Mouse (Mus musculus): Measurements from ENCODE around the gene Plod1. TPM values are rescaled to one million over a fixed set of nuclear protein-coding genes. Genes with fewer than 3 reads are reported as not detected.

Gene Plod1
- 26.2 and 50.0 TPM in 2 replicates for total RNA-seq (2012; rRNA removed)

- Histone ChIP-seq H3K9me3 (ENCODE audit: control insufficient read depth, insufficient read depth, low read depth, low read length) (no peaks in the 10 kb centered on the region), H3K27ac (ENCODE audit: insufficient read depth, low read depth, low read length, poor library complexity, severe bottlenecking) (no peak within 1 kb of the TSS), H3K36me3 (ENCODE audit: control insufficient read depth, insufficient read depth, low read length, poor library complexity, severe bottlenecking) (no peaks in the 10 kb centered on the region; the same call in 1 of the 2 replicates), H3K4me3 (ENCODE audit: insufficient read depth in 1 of 2, low read depth in 1 of 2, low read length in 2 of 2, poor library complexity in 1 of 2, severe bottlenecking in 1 of 2) (peak within 1 kb of the TSS; percentile 68 to 90), H3K4me1 (ENCODE audit: control insufficient read depth in 2 of 2, insufficient read depth in 2 of 2, low read length in 2 of 2, poor library complexity in 1 of 2) (peaks cover 11 to 20% of the 10 kb centered on the region in 2 experiments), H3K9ac (ENCODE audit: insufficient read depth, low read depth, low read length, poor library complexity, severe bottlenecking) (peak within 1 kb of the TSS; percentile 88)
- no peak for DNase-seq (ENCODE audit: low read depth, low spot score)
- in situ Hi-C loops (cut with MboI; ENCODE audit: low sequenced_read_pairs in 2 of 2, unreplicated experiment in 2 of 2) = no loop called here
- TF ChIP-seq MAFK (IDR thresholded peaks at IDR 0.05; ENCODE audit: insufficient read depth, low read depth, low read length) (no peak), ZC3H11A (IDR thresholded peaks at IDR 0.05; ENCODE audit: borderline replicate concordance, low read depth, low read length) (no peak)
Measured at GRCm38 (mm10) chr4:147936331-147936954, at the start of gene Plod1. TSS of gene Plod1 (minus strand) at chr4:147936767.

DNA sequence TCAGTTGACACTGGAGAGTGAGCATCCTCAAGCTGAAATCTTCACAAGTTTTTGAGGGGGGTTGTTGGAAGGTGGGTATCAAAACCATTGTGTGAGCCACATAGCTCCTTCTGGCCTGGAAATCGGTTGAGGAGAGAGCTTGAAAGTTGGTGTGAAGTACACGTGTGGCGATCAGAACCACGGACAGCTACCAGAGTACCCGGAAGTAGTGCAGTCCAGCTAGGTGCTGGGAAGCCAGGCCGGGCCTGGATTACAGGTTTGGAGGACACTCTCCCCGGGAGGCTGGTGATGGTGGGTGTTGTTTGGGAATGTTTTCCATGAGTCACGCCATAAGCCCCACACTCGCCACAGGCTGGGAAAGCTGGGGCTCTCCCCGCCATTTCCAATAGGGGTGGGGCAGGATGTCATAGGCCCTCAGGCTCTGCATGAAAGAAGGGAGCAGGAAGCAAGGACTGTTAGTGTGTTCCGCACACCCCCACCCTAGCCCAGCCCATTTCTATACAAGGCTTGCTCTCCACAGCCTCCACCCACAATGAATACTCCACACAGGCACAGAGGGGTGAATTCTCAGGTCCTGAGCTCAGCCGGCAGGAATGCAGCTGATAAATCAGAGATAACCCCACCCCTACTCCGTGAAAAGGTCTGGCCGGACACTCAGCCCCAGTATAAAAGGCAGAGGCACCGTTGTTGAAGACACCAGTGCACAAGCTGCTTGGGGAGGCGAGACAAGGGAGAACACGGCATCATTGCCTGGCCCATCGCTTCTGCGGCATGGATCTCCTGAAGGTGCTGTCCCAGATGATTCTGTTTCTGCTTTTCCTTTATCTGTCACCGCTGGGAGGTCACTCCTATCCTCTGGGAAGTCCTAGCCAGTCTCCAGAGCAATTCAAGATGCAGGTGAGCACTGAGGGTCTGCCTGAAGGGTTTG lies 48.9 kb upstream of the Plod1 start, which contains the start of gene Nppb:
TSS of gene Nppb (plus strand) at position 584 of the 928 bp plus-strand sequence.
- TF ChIP-seq ZC3H11A (IDR thresholded peaks at IDR 0.05; ENCODE audit: borderline replicate concordance, low read depth, low read length) (no peak), CHD2 (IDR thresholded peaks at IDR 0.05; ENCODE audit: low read depth, low read length) (no peak), MAFK (IDR thresholded peaks at IDR 0.05; ENCODE audit: insufficient read depth, low read depth, low read length) (no peak), ZNF384 (IDR thresholded peaks at IDR 0.05; ENCODE audit: low read depth, low read length) (no peak), HCFC1 (IDR thresholded peaks at IDR 0.05; ENCODE audit: borderline replicate concordance, insufficient read depth, low read length) (no peak)
- H3K4me1 ChIP-seq (ENCODE audit: control insufficient read depth in 2 of 2, insufficient read depth in 2 of 2, low read length in 2 of 2, poor library complexity in 1 of 2) = peaks cover 0 to 5% of the 10 kb centered on the region in 2 experiments; a peak in 2 of 4 replicates
- H3K9ac ChIP-seq (ENCODE audit: insufficient read depth, low read depth, low read length, poor library complexity, severe bottlenecking) = no peak within 1 kb of the TSS
- H3K27ac ChIP-seq (ENCODE audit: insufficient read depth, low read depth, low read length, poor library complexity, severe bottlenecking) = no peak within 1 kb of the TSS; the same call in 1 of the 2 replicates
- no peaks in the 10 kb centered on the region for H3K36me3 ChIP-seq (ENCODE audit: control insufficient read depth, insufficient read depth, low read length, poor library complexity, severe bottlenecking)
- in situ Hi-C loops (cut with MboI; ENCODE audit: low sequenced_read_pairs in 2 of 2, unreplicated experiment in 2 of 2) = no loop called here
- no peaks in the 10 kb centered on the region for H3K9me3 ChIP-seq (ENCODE audit: control insufficient read depth, insufficient read depth, low read depth, low read length)
- peak; percentile 54 for DNase-seq (ENCODE audit: low read depth, low spot score)
- peak within 1 kb of the TSS in 1 of 2 experiments; percentile 29; a peak in 1 of 4 replicates for H3K4me3 ChIP-seq (ENCODE audit: insufficient read depth in 1 of 2, low read depth in 1 of 2, low read length in 2 of 2, poor library complexity in 1 of 2, severe bottlenecking in 1 of 2)

DNA sequence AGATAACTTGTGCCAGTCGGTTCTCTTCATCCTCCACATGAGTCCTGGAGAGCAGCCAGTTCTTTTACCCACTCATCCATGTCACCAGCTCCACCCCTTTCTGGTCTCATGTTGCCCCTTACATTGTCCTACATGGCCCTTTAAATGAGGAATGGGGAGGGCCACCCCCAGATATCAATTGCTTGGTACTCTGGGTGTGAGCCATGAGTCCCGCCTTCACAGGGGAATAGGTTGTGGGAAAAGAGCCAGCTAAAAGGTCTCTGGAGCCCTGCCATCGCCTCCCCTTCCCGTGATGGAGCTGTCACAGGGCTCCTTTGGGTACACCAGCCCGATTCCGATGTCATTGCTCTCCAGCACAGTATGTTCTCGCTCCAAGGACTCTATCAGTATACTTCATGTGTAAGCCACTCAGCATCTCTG lies 42.9 kb upstream of the Plod1 start:
- no peak for DNase-seq (ENCODE audit: low read depth, low spot score)

GRCm38 (mm10) chr4:147978391-147978790 lies 41.8 kb upstream of the Plod1 start:
- DNase-seq (ENCODE audit: low read depth, low spot score) = no peak
- Histone ChIP-seq H3K9me3 (ENCODE audit: control insufficient read depth, insufficient read depth, low read depth, low read length) (no peaks in the 10 kb centered on the region), H3K4me1 (ENCODE audit: control insufficient read depth in 2 of 2, insufficient read depth in 2 of 2, low read length in 2 of 2, poor library complexity in 1 of 2) (no peaks in the 10 kb centered on the region), H3K27ac (ENCODE audit: insufficient read depth, low read depth, low read length, poor library complexity, severe bottlenecking) (no peak overlapping the region), H3K4me3 (ENCODE audit: insufficient read depth in 1 of 2, low read depth in 1 of 2, low read length in 2 of 2, poor library complexity in 1 of 2, severe bottlenecking in 1 of 2) (no peak overlapping the region), H3K36me3 (ENCODE audit: control insufficient read depth, insufficient read depth, low read length, poor library complexity, severe bottlenecking) (no peaks in the 10 kb centered on the region), H3K9ac (ENCODE audit: insufficient read depth, low read depth, low read length, poor library complexity, severe bottlenecking) (no peak overlapping the region)
- in situ Hi-C loops (cut with MboI; ENCODE audit: low sequenced_read_pairs in 2 of 2, unreplicated experiment in 2 of 2) = no loop called here
- TF ChIP-seq ZNF384 (IDR thresholded peaks at IDR 0.05; ENCODE audit: low read depth, low read length) (no peak), ZC3H11A (IDR thresholded peaks at IDR 0.05; ENCODE audit: borderline replicate concordance, low read depth, low read length) (no peak), CHD2 (IDR thresholded peaks at IDR 0.05; ENCODE audit: low read depth, low read length) (no peak), MAFK (IDR thresholded peaks at IDR 0.05; ENCODE audit: insufficient read depth, low read depth, low read length) (no peak), HCFC1 (IDR thresholded peaks at IDR 0.05; ENCODE audit: borderline replicate concordance, insufficient read depth, low read length) (no peak)

More for the DNA sequence above, 42.9 kb upstream of the Plod1 start:
- TF ChIP-seq HCFC1 (IDR thresholded peaks at IDR 0.05; ENCODE audit: borderline replicate concordance, insufficient read depth, low read length) (no peak), ZNF384 (IDR thresholded peaks at IDR 0.05; ENCODE audit: low read depth, low read length) (no peak), MAFK (IDR thresholded peaks at IDR 0.05; ENCODE audit: insufficient read depth, low read depth, low read length) (no peak), CHD2 (IDR thresholded peaks at IDR 0.05; ENCODE audit: low read depth, low read length) (no peak), ZC3H11A (IDR thresholded peaks at IDR 0.05; ENCODE audit: borderline replicate concordance, low read depth, low read length) (no peak)
- no peaks in the 10 kb centered on the region for H3K4me1 ChIP-seq (ENCODE audit: control insufficient read depth in 2 of 2, insufficient read depth in 2 of 2, low read length in 2 of 2, poor library complexity in 1 of 2)
- no peaks in the 10 kb centered on the region for H3K36me3 ChIP-seq (ENCODE audit: control insufficient read depth, insufficient read depth, low read length, poor library complexity, severe bottlenecking)
- in situ Hi-C loops (cut with MboI; ENCODE audit: low sequenced_read_pairs in 2 of 2, unreplicated experiment in 2 of 2) = no loop called here
- H3K9ac ChIP-seq (ENCODE audit: insufficient read depth, low read depth, low read length, poor library complexity, severe bottlenecking) = no peak overlapping the region
- no peak overlapping the region for H3K27ac ChIP-seq (ENCODE audit: insufficient read depth, low read depth, low read length, poor library complexity, severe bottlenecking)
- no peak overlapping the region for H3K4me3 ChIP-seq (ENCODE audit: insufficient read depth in 1 of 2, low read depth in 1 of 2, low read length in 2 of 2, poor library complexity in 1 of 2, severe bottlenecking in 1 of 2)
- H3K9me3 ChIP-seq (ENCODE audit: control insufficient read depth, insufficient read depth, low read depth, low read length) = no peaks in the 10 kb centered on the region
